Mouse (Mus musculus) liver, postnatal 0 days (tissue): ENCODE measurements around the gene Nop58.

ENCODE experiments used
- CTCF ChIP-seq: sonication (generic); IDR thresholded peaks from 2 replicates; pipeline ENCODE4 v1.5.1; 2016; ENCODE audit warnings: antibody characterized with exemption, low read depth
- EP300 ChIP-seq: IDR thresholded peaks from 2 replicates; pipeline ENCODE4 v1.6.1; 2016; ENCODE audit warnings: antibody characterized with exemption, low read depth, mild to moderate bottlenecking

DNA sequence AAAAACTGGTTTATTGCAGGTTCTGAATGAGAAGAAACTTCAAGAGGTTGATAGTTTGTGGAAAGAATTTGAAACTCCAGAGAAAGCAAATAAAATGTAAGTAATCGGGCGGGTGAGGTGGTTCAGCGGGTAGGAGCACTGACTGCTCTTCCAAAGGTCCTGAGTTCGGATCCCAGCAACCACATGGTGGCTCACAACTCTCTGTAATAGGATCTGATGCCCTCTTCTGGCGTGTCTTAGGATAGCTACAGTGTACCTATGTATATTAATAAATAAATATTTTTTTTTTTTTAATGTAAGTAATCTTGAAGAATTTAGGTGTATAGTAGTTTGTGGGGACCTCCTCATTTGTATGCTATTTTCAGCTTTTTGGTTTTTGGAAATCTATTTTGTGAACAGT lies 5.7 kb downstream of the Nop58 start:
- TF ChIP-seq CTCF (no peak), EP300 (no peak)
